Mouse (Mus musculus): ENCODE results near the gene Ldlr. TPM values are rescaled to one million over a fixed set of nuclear protein-coding genes. Genes with fewer than 3 reads are reported as not detected.

Ldlr gene
- polyA plus RNA-seq, 1 experiment = 34.1 TPM

- Histone ChIP-seq H3K27ac (ENCODE audit: insufficient read depth, low read length) (0 out of 2 replicates have a peak overlapping the region, but pooled peaks have one; percentile 22), H3K4me3 (replicated peaks; ENCODE audit: insufficient read depth, low read depth, low read length) (peak overlapping the region; percentile 54), H3K4me1 (ENCODE audit: control insufficient read depth, insufficient read depth, low read length) (peaks cover 12% of the 10 kb centered on the region), H3K27me3 (ENCODE audit: control insufficient read depth, insufficient read depth, low read length) (no peaks in the 10 kb centered on the region)
- 2% methylated on average over 26 of the region's 26 CpGs for WGBS
- TF ChIP-seq POLR2A (IDR thresholded peaks at IDR 0.05; ENCODE audit: borderline replicate concordance, insufficient read depth, low read length) (no peak), CTCF (IDR thresholded peaks at IDR 0.05; ENCODE audit: borderline replicate concordance, insufficient read depth, low read depth, low read length) (no peak)
- DNase-seq = no peak
Observed at GRCm38 (mm10) chr9:21797921-21798344, 74.7 kb downstream of the Ldlr start.

- DNase-seq = peak; percentile 64 to 79
- H3K4me3 ChIP-seq (replicated peaks; ENCODE audit: insufficient read depth, low read depth, low read length) = peak within 1 kb of the TSS; percentile 54
- peaks cover 12% of the 10 kb centered on the region for H3K4me1 ChIP-seq (ENCODE audit: control insufficient read depth, insufficient read depth, low read length)
- H3K27ac ChIP-seq (ENCODE audit: insufficient read depth, low read length) = 0 out of 2 replicates have a peak within 1 kb of the TSS, but pooled peaks have one; percentile 22
- no peaks in the 10 kb centered on the region for H3K27me3 ChIP-seq (ENCODE audit: control insufficient read depth, insufficient read depth, low read length)
- WGBS = 1% methylated on average over 52 of the region's 52 CpGs
- TF ChIP-seq POLR2A (IDR thresholded peaks at IDR 0.05; ENCODE audit: borderline replicate concordance, insufficient read depth, low read length) (peak; percentile 33; the same call in 1 of the 2 replicates), CTCF (IDR thresholded peaks at IDR 0.05; ENCODE audit: borderline replicate concordance, insufficient read depth, low read depth, low read length) (no peak)
Observed at GRCm38 (mm10) chr9:21798345-21799009, 75.2 kb downstream of the Ldlr start, which contains the start of gene Kank2. TSS of gene Kank2 (minus strand) at chr9:21798744.

- Histone ChIP-seq H3K27me3 (ENCODE audit: control insufficient read depth, insufficient read depth, low read length) (no peaks in the 10 kb centered on the region), H3K27ac (ENCODE audit: insufficient read depth, low read length) (no peak overlapping the region), H3K4me3 (replicated peaks; ENCODE audit: insufficient read depth, low read depth, low read length) (no peak overlapping the region), H3K4me1 (ENCODE audit: control insufficient read depth, insufficient read depth, low read length) (peaks cover 17% of the 10 kb centered on the region)
- no peak for TF ChIP-seq CTCF (IDR thresholded peaks at IDR 0.05; ENCODE audit: borderline replicate concordance, insufficient read depth, low read depth, low read length)
- no peak for TF ChIP-seq POLR2A (IDR thresholded peaks at IDR 0.05; ENCODE audit: borderline replicate concordance, insufficient read depth, low read length)
- no peak for DNase-seq
- WGBS = 67% methylated on average over 3 of the region's 3 CpGs
Observed at GRCm38 (mm10) chr9:21799010-21799350, 75.7 kb downstream of the Ldlr start.

Other genes starting within 250 kb of the Ldlr start
- 25.9 and 26.4 TPM in 2 replicates for gene Tmed1, start 213.2 kb upstream of the Ldlr start, polyA plus RNA-seq (2012; rRNA removed)
- gene AB124611, start 197.3 kb upstream of the Ldlr start, polyA plus RNA-seq (2012; rRNA removed) = 0.28 and 0.29 TPM in 2 replicates
- 51.0 and 57.1 TPM in 2 replicates for gene Carm1, start 176.6 kb upstream of the Ldlr start, polyA plus RNA-seq (2012; rRNA removed)
- 53.1 and 53.4 TPM in 2 replicates for gene Timm29, start 130.8 kb upstream of the Ldlr start, polyA plus RNA-seq (2012; rRNA removed)
- gene Yipf2, start 130.7 kb upstream of the Ldlr start, polyA plus RNA-seq (2012; rRNA removed) = 30.9 and 31.3 TPM in 2 replicates
- 88.8 and 96.7 TPM in 2 replicates for gene Smarca4, start 107.3 kb upstream of the Ldlr start, polyA plus RNA-seq (2012; rRNA removed)
- 3.8 TPM in 2 replicates for gene Spc24, start 36.8 kb downstream of the Ldlr start, polyA plus RNA-seq (2012; rRNA removed)
- 44.7 and 50.6 TPM in 2 replicates for gene Kank2, start 75.3 kb downstream of the Ldlr start, polyA plus RNA-seq (2012; rRNA removed)
- not detected in 2 replicates for gene Angptl8, start 112.0 kb downstream of the Ldlr start, polyA plus RNA-seq (2012; rRNA removed)
- gene Dock6, start 129.2 kb downstream of the Ldlr start, polyA plus RNA-seq (2012; rRNA removed) = 39.3 and 41.4 TPM in 2 replicates
- 13.9 and 16.3 TPM in 2 replicates for gene Rab3d, start 194.7 kb downstream of the Ldlr start, polyA plus RNA-seq (2012; rRNA removed)
- 14.7 and 16.6 TPM in 2 replicates for gene Ccdc159, start 204.0 kb downstream of the Ldlr start, polyA plus RNA-seq (2012; rRNA removed)
- 62.5 and 64.1 TPM in 2 replicates for gene Tmem205, start 204.1 kb downstream of the Ldlr start, polyA plus RNA-seq (2012; rRNA removed)
- gene Plppr2, start 213.6 kb downstream of the Ldlr start, polyA plus RNA-seq (2012; rRNA removed) = 97.5 and 106 TPM in 2 replicates
- 12.2 and 12.8 TPM in 2 replicates for gene Swsap1, start 232.3 kb downstream of the Ldlr start, polyA plus RNA-seq (2012; rRNA removed)
- gene Epor, start 240.0 kb downstream of the Ldlr start, polyA plus RNA-seq (2012; rRNA removed) = 9.2 and 10.4 TPM in 2 replicates